Mouse (Mus musculus): ENCODE measurements at regions not wholly inside any gene's neighbourhood (a gene's known extent, or its start where the extent isn't known, plus 50 kb on each side); places are given as distances from the start of the nearest gene placed in this dataset.
"Not testable (repeated sequence)": the region's sequence is repeated elsewhere in the genome, so short reads cannot be mapped to it uniquely, and the experiment has no call there.

DNA sequence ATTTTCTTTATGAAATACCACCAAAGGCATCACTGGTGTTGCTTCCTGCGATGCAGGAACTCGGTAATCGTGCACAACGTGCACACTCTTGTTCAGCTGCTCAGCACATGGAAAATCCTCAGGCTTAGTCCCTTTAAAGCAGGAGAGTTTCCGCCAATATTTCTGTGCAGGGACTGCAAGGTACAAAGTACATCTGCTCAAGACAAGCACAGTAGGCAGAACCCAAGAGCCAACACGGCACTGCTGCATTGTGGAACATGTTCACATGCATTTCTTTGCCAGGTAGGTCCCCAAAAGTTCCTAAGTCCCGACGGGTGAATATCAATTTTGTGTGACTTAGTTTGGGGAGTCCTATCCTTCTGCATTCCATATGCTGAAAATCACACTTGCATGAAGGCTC is 808.0 kb upstream of the Pou3f3 start:
- DNase-seq (ENCODE audit: low spot score in 2 of 2) = no peak

GRCm38 (mm10) chr1:41888213-41888612 is 807.4 kb upstream of the Pou3f3 start:
- peak in 1 of 2 experiments; percentile 39 for DNase-seq (ENCODE audit: low spot score in 2 of 2)

- no peak for DNase-seq (ENCODE audit: low spot score in 2 of 2)
Measured at GRCm38 (mm10) chr1:41888966-41889365, 806.6 kb upstream of the Pou3f3 start.

DNA sequence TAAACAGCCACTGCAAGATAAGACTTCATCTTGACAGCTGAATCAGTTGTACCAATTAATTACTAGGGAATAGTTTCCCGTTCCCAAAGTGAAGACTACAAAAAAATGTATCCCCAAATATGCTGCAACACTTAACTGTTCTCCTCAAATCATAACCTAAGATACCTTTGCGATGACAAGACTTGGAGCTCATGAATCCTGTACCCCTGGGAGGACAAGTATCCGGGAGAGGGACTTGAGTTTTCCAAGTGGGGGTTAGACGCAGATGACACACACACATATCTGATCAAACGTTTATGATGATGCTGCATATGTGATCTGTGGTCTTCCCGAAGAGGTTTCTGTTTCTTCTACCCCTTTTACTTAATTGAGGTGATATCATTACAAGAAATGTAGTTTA is 805.6 kb upstream of the Pou3f3 start:
- DNase-seq (ENCODE audit: low spot score in 2 of 2) = no peak

- no peak for DNase-seq (ENCODE audit: low spot score in 2 of 2)
Measured at GRCm38 (mm10) chr1:41890714-41891689, 804.6 kb upstream of the Pou3f3 start.

- no peak for DNase-seq (ENCODE audit: low spot score in 2 of 2)
Measured at GRCm38 (mm10) chr1:41891730-41892129, 803.8 kb upstream of the Pou3f3 start.

GRCm38 (mm10) chr1:41892376-41892775 is 803.2 kb upstream of the Pou3f3 start:
- no peak for DNase-seq (ENCODE audit: low spot score in 2 of 2)

GRCm38 (mm10) chr1:41897768-41898330 is 797.7 kb upstream of the Pou3f3 start:
- no peak for DNase-seq (ENCODE audit: low spot score in 2 of 2)

- DNase-seq (ENCODE audit: low spot score in 2 of 2) = no peak
Measured at GRCm38 (mm10) chr1:41900370-41900769, 795.2 kb upstream of the Pou3f3 start.

- DNase-seq (ENCODE audit: low spot score in 2 of 2) = no peak
Measured at GRCm38 (mm10) chr1:41905971-41906370, 789.6 kb upstream of the Pou3f3 start.

- DNase-seq (ENCODE audit: low spot score in 2 of 2) = no peak
Measured at GRCm38 (mm10) chr1:41908001-41908807, 787.4 kb upstream of the Pou3f3 start.

DNA sequence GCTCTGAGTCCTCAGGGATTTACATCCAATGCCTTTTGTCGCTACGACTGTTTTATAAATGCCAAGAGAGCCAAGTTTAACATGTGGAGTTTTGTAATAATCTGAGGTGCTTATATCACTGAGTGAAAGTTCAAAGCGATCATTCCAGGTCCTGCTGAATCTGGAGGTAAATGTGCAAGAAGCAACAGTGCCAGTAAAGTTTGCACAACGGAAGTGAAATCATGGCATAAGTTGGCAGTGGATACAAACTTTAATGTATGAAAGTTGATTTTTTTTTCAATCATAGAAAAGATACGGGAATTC is 786.8 kb upstream of the Pou3f3 start:
- DNase-seq (ENCODE audit: low spot score in 2 of 2) = no peak

DNA sequence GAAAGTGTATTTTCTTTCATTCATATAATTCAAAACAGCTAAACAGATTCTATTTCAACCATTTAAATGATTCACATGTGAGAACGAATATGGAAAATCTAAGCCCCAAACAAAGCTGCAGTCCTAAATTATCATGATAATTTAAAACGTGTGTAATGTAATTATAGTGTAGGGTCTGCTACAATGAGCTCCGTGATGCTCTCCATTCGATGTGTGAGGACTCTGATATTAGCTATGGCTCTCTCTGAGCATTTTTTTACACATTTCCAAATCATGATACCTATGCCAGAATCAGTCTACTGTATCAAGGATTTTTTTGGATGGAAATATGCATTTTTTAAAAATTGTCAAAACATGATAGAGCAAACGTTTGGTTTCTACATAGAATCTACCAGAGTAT is 785.8 kb upstream of the Pou3f3 start:
- DNase-seq (ENCODE audit: low spot score in 2 of 2) = no peak

- DNase-seq (ENCODE audit: low spot score in 2 of 2) = no peak
Measured at GRCm38 (mm10) chr1:41916730-41917347, 778.7 kb upstream of the Pou3f3 start.

DNA sequence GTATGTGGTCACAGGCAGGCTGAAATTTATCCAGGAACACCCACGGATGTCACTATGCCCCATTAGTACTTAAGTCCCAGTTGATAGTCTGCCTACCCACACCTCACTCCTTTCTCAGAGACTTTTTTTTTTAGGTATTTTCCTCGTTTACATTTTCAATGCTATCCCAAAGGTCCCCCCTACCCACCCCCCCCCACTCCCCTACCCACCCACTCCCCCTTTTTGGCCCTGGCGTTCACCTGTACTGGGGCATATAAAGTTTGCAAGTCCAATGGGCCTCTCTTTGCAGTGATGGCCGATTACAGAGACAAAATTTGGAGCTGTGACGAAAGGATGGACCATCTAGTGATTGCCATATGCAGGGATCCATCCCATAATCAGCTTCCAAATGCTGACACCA is 777.8 kb upstream of the Pou3f3 start:
- not testable (repeated sequence) for DNase-seq (ENCODE audit: low spot score in 2 of 2)

DNA sequence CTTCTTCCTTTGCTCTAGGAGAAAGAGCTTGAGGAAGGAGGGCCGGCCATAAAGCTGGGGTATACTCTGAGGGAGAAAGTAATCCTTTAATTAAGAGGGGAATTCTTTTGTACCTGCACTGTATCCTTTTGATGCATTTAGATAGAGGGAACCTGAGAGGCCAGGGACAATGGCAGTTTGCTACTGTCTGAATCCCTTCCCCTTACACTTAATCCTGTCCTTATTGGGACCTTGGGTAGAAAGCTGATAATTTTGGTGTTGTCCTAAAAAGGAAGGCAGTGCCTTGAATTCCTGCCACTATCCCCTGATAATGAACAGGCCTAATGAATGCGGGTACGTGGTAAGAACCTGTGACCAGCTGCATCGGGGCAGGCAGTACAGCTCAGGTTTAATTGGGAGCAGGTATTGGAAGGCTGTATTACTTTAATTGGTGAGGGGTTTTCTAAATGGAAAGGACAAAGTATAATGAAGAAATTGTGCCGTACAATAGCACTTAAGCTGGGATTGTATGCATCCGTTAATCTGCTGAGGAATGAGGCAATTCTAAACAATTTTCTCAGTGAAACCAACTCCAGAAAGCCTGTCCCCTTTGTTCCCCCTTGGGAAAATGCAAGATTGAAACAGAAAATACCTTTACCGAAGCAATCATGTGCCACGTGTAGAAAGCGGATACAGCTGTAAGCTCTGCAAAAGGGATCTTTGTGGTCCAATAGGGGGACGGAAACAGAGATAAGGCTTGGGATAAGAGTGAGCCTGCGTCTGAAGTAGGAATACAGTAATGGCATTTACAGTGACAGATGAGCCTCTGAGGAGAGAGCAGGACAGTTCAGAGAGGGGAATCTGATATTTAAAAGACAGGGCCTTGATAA is 776.9 kb upstream of the Pou3f3 start:
- no peak for DNase-seq (ENCODE audit: low spot score in 2 of 2)

- no peak for DNase-seq (ENCODE audit: low spot score in 2 of 2)
Measured at GRCm38 (mm10) chr1:41933777-41934176, 761.8 kb upstream of the Pou3f3 start.

DNA sequence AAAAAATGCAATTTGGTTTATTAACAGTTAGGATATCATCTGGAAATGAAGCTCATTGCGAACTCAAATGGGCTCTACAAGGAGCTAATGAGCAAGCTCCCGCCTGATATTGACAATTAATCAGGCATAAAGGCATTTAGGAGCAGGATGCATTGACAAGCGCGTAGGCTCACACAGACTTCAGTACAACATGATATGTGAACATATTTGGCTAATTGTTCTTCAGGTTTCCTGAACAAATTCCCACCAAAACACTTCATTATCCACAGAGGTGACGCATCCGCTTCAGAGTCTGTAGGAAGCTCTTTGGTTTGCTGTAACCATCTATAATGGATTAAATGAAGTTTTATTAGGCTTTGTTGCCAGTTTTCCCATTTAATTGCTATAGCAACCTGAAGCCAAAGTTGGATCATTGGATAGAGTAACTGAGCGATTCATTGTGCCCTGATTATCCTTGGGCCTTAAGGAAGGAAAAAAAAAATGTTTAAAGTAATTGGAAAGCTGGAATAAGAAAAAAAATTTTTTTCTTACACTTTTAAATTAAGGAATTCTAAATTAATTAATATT is 759.6 kb upstream of the Pou3f3 start:
- no peak for DNase-seq (ENCODE audit: low spot score in 2 of 2)

- no peak for DNase-seq (ENCODE audit: low spot score in 2 of 2)
Measured at GRCm38 (mm10) chr1:41960982-41961381, 734.6 kb upstream of the Pou3f3 start.

DNA sequence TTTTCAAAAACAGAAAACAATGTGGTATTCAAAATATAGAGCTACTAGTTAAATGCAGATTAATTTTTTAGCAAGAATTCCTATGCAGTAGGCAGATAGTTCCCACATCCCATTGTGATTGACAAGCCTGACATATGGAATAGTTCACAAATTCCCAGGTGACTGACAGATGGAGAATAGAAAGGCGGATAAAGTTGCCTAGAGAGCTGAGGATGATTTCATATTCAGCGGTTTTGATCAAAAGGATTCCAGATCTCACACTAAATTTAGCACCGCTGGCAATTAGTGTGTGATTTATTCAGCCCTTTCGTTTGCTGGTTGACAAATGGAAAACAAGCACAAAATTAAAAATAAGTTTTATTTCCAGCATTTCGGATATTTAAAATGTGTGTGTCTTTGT is 714.0 kb upstream of the Pou3f3 start:
- DNase-seq (ENCODE audit: low spot score in 2 of 2) = no peak

DNA sequence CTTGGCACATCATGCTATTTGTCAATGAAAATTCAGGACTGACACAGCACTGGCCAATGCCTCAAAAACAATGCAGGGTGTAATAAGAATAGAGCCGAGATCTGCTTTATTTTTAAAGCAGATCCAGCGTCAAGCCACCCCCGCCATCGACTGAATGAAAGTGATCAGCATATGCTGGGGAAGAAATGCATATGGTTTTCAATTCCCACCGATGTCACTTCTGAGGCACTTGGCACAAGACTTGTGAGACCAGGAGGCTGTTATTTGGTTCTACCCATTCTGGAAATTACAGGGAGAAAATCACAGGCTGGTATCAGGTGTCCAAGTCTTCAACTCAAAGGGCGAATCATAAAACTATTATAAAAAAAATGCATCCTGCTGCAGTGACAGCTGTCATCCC is 689.3 kb upstream of the Pou3f3 start:
- no peak for DNase-seq (ENCODE audit: low spot score in 2 of 2)
